Mouse (Mus musculus) CD4-positive helper T cell, adult 2 months (primary cell): ENCODE data around the gene Fntb.

Experiments used
- DNase-seq: peaks from one replicate; pipeline ENCODE4 v3.0.0-alpha.2; 2012; ENCODE audit warnings: low read depth, missing footprints, low spot score

Gene Fntb

GRCm38 (mm10) chr12:76886826-76887225, 121.4 kb downstream of the Fntb start:
- peak; percentile 80 for DNase-seq

- no peak for DNase-seq
Measured at GRCm38 (mm10) chr12:76887941-76888340, 122.6 kb downstream of the Fntb start.

- no peak for DNase-seq
Measured at GRCm38 (mm10) chr12:76889404-76890184, 124.2 kb downstream of the Fntb start.

- DNase-seq = no peak
Measured at GRCm38 (mm10) chr12:76891160-76891559, 125.8 kb downstream of the Fntb start.

GRCm38 (mm10) chr12:76892910-76893695, 127.7 kb downstream of the Fntb start:
- DNase-seq = no peak

GRCm38 (mm10) chr12:76894792-76895559, 129.6 kb downstream of the Fntb start:
- no peak for DNase-seq

- DNase-seq = no peak
Measured at GRCm38 (mm10) chr12:76895777-76896176, 130.4 kb downstream of the Fntb start.

GRCm38 (mm10) chr12:76896566-76896965, 131.2 kb downstream of the Fntb start:
- no peak for DNase-seq

GRCm38 (mm10) chr12:76897006-76897405, 131.6 kb downstream of the Fntb start:
- no peak for DNase-seq

GRCm38 (mm10) chr12:76898141-76898540, 132.8 kb downstream of the Fntb start:
- no peak for DNase-seq

GRCm38 (mm10) chr12:76899261-76899975, 134.0 kb downstream of the Fntb start:
- peak; percentile 26 for DNase-seq

GRCm38 (mm10) chr12:76901508-76902294, 136.3 kb downstream of the Fntb start:
- DNase-seq = no peak

- no peak for DNase-seq
Measured at GRCm38 (mm10) chr12:76906278-76906677, 140.9 kb downstream of the Fntb start.

GRCm38 (mm10) chr12:76909218-76909617, 143.8 kb downstream of the Fntb start:
- no peak for DNase-seq

GRCm38 (mm10) chr12:76910258-76910940, 145.0 kb downstream of the Fntb start:
- no peak for DNase-seq

GRCm38 (mm10) chr12:76911171-76911726, 145.9 kb downstream of the Fntb start:
- DNase-seq = no peak

GRCm38 (mm10) chr12:76912193-76912592, 146.8 kb downstream of the Fntb start:
- no peak for DNase-seq

- no peak for DNase-seq
Measured at GRCm38 (mm10) chr12:76916163-76916562, 150.8 kb downstream of the Fntb start.

GRCm38 (mm10) chr12:76918113-76918512, 152.7 kb downstream of the Fntb start:
- no peak for DNase-seq

GRCm38 (mm10) chr12:76918855-76919254, 153.5 kb downstream of the Fntb start:
- no peak for DNase-seq
